Mouse (Mus musculus): ENCODE measurements around the gene Sept10.

- no peak for TF ChIP-seq CTCF (IDR thresholded peaks at IDR 0.05 in 2 of 3, conservative IDR thresholded peaks at IDR 0.05 in 1 of 3; ENCODE audit: control insufficient read depth in 1 of 3, insufficient read depth in 1 of 3, low read depth in 2 of 3, low read length in 3 of 3, poor library complexity in 1 of 3, severe bottlenecking in 1 of 3)
- TF ChIP-seq BHLHE40 (IDR thresholded peaks at IDR 0.05; ENCODE audit: borderline replicate concordance, low read depth, low read length), result no peak
- TF ChIP-seq ZNF384 (IDR thresholded peaks at IDR 0.05; ENCODE audit: low read depth, low read length), result no peak
- no peak for TF ChIP-seq MYC (IDR thresholded peaks at IDR 0.05; ENCODE audit: low read depth, low read length)
Observed at GRCm38 (mm10) chr10:59110386-59110785, 111.3 kb downstream of the Sept10 start.
